Mouse (Mus musculus) heart, adult 9 months (tissue): ENCODE data around the gene Dnaja4.
A peak's percentile ranks its signal among the peaks of the same experiment; 100 is the strongest.

Experiments used
- DNase-seq, 2 experiments: peaks; one replicate each; pipeline ENCODE4 v3.0.0; 2022; ENCODE audit warnings: low spot score in 2 of 2

Gene Dnaja4

GRCm38 (mm10) chr9:54699345-54700173, 886 bp downstream of the Dnaja4 start:
- DNase-seq, result peak; percentile 84 to 85

DNA sequence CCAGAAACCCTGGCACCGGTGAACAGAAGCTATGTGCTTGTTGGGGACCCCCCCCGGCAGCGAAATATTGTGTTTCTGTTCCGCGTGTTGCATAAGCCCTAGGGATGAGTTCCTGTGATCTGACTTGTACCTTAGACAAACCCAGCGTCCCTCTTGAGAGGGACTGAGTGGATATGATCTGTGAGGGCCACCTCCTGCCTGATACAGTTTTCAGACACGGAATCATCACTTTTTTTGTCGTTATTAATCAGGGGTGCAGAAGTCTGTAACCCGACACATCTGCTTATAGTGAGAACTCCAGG, 1.5 kb downstream of the Dnaja4 start:
- DNase-seq, result peak in 1 of 2 experiments; percentile 30

DNA sequence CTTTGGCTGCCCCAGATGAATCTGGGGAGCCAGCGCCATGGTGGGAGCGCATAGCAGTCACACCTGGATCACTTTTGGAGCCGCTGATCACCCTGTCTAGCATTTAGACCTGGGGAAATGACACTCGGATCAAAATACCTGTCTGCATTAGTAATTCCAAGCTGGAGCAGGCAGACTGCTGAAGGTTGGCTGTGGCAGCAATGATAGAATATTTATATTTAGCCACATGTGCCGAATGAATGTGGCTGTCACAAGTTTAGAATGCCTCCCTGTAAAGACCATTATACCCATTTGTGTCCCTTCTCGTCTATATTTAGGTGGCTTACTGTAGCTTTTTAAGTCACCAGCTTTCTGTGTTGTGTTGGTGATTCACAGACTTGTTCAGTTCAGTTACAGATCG, 2.1 kb downstream of the Dnaja4 start:
- peak; percentile 25 to 36 for DNase-seq

- DNase-seq, result no peak
Measured at GRCm38 (mm10) chr9:54702581-54702980, 3.9 kb downstream of the Dnaja4 start.

- DNase-seq, result no peak
Measured at GRCm38 (mm10) chr9:54704361-54704760, 5.7 kb downstream of the Dnaja4 start.

DNA sequence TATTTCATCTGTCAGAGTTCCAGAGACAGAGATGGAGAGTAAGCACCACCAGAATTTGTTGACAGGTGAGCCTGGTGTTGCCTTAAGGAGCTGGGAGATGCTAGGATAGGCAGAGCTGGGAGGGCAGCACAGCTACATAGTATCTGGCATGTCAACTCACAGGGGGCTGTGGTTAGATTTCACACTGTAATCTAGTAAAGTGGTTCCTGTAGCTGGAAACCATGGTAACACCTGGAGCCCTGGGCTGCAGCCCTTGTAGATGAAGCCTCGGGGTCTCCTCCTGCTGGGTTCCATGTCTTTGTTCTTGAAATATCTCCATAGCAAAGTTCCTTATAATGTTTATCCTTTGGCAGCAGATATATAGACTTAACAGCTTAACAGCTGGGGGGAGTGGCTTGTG, 6.9 kb downstream of the Dnaja4 start:
- no peak for DNase-seq

DNA sequence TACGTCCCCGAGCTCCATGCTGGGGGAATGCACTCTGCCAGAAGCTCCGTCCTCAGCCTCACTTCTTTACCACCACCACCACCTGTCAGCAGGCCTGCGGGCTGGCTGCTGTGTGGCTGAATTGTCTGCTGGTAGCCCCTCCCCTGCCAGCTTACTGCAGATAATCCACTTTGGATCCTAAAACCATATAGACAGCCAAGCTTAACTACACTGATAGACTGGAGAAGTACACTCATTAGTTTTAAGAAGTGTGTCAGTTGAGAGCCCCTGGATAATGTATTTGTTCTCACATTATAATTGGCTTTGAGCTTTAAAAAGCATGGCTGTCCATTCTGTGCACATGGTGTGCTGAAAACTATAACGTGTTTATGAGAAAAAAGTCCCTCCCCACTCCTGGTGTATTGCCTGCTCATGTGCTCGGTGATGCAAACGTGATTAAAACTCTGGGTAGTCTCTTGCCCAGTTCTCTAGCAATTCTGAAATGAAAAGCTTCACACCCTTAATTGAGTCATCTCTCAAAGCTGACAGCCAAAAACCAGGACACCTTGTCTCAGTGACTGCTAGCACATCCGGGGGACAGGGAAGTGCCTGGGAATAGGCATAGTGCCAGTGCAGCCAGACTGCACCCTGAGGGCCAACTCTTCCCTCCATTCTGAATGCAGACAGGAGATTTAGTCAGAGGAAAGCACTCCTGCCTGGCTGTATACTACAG, 8.8 kb downstream of the Dnaja4 start:
- DNase-seq, result no peak

DNA sequence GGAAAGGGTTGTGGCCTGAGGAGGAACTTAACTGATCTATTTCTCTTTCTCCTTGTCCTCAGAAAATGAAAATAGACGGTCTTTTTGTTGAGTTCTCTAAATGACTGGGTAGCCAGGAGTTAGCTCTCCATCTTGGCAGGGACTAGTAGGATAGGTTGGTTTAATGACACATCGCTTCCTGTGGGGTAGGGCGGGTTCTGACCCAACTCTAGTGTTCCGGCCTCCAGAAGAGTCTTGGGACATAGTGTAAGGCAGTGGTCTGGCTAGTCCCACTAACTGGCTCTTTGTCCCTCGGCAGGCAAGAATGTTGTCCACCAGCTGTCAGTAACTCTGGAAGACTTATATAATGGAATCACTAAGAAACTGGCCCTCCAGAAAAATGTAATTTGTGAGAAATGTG, 9.4 kb downstream of the Dnaja4 start:
- DNase-seq, result no peak

DNA sequence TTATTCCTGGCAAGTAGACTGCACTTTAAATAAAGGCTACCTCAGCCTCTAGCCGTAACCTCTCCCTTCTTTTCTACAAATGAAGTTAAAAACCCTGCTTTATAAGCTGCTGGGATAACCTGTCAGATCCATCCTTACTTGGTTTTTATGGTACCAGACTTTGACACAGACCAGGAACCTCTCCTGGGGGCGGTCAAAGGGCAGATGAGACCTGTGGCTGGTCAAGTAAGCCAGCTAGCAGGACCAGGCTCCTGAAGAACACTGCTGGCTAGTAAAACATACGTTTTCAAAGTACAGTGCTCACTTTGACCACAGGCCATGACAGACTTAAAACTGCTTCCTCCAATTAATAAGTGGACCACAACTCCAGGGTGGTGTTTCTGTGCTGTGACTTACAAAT, 17.1 kb downstream of the Dnaja4 start:
- DNase-seq, result no peak

DNA sequence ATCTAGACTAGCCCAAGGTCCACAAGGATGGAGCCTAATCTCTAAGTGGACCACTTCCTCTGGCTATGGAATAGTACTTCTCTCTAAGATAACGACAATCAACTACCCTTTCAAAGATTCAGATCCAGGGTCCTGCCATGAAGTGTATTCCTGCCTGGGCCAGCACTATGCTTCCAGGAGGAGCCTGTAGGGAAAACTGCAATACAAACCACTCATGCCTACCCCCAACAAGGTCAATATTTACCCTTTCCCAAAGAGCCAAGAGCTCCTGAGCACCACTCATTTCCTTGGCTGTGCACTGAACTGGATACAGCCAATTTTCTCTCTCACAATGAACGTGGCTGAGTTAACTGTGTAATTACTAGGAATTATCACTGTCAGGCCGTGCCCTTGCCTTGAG, 18.9 kb downstream of the Dnaja4 start:
- DNase-seq, result no peak

DNA sequence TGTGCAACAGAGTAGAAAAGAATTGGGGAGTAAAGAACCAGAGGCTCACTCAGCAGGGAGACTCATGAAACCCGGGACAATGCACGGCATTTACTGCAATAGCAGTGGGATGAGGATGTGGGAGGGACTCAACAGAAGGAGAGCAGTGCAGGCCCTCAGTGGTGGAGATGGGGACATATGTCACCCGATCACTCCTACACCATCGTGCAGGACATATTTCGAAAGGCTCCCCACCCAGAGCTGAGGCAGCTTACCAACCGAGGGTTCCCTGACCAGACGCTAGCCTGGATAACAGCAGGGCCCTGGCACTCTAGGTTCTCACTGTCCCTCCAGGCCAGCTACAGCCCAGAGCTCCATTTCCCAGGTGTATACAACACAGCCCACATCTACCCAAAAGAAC, 23.5 kb downstream of the Dnaja4 start:
- no peak for DNase-seq

DNA sequence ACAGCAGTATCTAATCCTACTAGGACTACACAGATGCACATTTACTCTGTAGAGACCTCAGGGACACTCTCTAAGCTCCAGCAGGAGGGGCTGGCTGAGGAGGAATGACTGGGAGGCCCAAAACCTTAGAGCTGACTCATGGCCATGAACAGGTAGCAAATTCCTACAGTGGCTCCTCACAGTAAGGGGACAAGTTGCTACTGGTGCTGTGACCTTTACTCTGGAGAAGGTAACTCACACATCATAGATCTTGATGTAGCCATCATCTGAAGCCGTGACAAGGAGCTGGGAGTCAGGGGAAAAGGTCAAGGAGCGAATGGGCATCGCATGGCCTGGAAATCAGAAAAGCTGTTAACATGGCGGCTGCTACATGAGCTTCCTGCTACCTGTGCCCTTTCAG, 23.9 kb downstream of the Dnaja4 start:
- DNase-seq, result no peak

DNA sequence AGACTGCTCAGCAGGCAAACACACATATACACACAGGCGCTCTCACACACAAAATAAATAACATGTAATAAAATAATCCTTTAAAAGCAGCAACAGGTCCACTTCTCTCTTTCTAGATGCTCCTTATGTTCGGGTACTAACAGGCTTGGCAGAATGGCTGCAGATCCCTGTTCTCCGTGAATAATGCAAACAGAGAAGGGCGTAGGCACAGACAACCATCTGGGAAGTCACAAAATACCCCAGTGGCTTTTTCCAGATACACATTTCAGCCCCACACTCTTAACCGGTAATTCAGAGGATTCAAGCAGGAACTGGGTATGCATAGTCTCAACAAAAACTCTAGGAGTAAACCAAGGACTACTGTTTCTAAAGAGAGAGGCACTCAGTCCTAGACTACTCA, 27.6 kb downstream of the Dnaja4 start:
- no peak for DNase-seq

GRCm38 (mm10) chr9:54732122-54732521, 33.4 kb downstream of the Dnaja4 start:
- no peak for DNase-seq

DNA sequence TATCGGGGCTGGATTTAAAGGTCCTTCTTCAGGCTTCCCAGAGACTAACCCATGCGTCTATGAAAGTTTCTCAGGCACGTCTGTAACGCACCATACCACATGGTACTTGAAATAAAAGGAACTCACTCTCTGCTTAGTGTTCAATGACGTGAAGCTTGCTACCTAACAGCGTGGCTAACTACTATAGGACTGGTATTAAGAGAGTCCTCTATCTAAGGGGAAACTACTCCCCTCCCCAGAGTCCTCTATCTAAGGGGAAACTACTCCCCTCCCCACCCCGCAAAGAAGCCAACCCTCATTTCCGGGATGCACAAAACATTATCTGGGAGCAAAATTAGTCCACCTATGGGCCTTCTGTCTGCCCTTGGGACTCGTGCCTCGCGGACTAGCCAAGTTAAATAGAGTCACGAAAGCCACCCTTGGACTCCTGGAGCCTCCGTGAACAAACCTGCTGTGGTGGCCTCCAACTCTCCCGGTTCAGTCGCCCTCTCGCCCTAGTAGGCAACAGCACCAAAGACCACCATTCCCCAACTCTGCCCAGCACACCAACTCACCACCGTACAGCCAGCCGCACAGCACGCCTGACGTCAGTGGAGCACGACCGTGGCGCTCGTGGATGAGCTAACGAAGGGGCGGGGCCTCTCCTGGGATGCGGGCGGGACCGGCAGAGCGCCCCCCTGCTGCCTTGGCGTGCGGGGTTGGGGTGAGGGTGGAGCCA, 35.4 kb downstream of the Dnaja4 start, which contains the start of gene Wdr61:
Wdr61 (minus strand) TSS at position 599 of the 718 bp plus-strand sequence.
- peak; percentile 94 to 96 for DNase-seq

GRCm38 (mm10) chr9:54734639-54735252, 36.1 kb downstream of the Dnaja4 start:
- DNase-seq, result no peak

DNA sequence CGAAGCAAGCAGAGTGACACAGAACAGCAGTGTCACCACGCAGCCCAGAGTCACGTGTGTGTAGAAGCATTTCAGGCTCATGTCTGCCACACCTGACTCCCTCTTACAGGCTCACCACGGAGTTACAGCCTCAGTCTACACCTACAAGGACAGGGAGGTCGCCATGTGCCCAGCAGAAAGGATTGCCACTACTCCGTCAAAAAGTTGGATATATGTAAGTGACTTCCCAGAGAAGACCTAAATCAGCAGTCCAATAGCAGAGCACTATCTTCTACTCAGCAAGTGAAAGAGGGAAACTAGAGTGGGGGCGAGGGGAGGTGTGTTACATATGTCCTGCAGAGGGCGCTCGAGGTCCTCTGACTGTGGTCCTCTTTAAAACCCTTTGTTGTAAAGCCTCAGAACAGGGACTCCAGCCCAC, 37.6 kb downstream of the Dnaja4 start:
- peak; percentile 4 to 18 for DNase-seq

GRCm38 (mm10) chr9:54738376-54738775, 39.7 kb downstream of the Dnaja4 start:
- no peak for DNase-seq

- DNase-seq, result no peak
Measured at GRCm38 (mm10) chr9:54743891-54744290, 45.2 kb downstream of the Dnaja4 start.

DNA sequence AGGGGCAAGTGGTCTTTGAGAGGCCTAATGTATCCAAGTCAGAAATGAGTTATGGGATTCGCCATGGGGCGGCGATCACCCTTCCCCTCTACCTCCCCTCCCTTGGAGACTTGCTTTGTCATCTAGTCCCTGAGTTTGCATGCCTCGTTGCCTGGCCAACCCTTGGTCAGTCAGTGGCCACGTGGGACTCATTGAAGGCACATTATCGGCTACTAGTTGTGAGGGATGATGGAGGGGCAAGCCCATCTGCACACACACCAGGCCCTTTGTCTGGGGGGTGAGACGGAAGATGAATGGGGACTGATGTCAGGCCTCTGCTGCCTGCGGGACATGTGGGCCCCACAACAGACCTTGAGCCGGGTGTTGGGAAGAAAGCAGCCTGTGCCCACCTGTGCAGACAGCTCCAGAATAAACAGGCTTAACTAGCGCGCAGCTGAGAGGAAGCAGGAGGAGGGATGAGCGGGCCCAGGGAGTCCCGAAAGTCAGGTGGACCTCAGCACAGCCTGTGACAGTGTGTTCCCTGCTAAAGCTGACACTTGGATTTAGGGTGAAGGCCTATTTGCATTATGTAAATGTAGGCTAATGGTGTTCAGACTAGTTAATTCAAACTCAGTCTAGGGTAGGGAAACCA, 47.2 kb downstream of the Dnaja4 start:
- DNase-seq, result no peak

GRCm38 (mm10) chr9:54750215-54750981, 51.7 kb downstream of the Dnaja4 start:
- DNase-seq, result no peak
